Mouse (Mus musculus): ENCODE results near the gene Tbc1d9b. TPM values are rescaled to one million over a fixed set of nuclear protein-coding genes. Genes with fewer than 3 reads are reported as not detected.

The Tbc1d9b gene
- total and polyA plus RNA-seq, 2 experiments from 2014 or later: 32.1 to 62.6 TPM

GRCm38 (mm10) chr11:50174730-50175187 is 43.6 kb downstream of the Tbc1d9b start:
- peak overlapping the region; percentile 93 for H3K27ac ChIP-seq
- DNase-seq (ENCODE audit: low spot score) (peak; percentile 99), ATAC-seq (peak; percentile 100)
- peak overlapping the region; percentile 80 for H3K4me2 ChIP-seq (ENCODE audit: low read depth, low read length)
- TF ChIP-seq CTCF (IDR thresholded peaks at IDR 0.05; ENCODE audit: low read depth): no peak
- H3K4me1 ChIP-seq (ENCODE audit: insufficient read depth, low read length): no peaks in the 10 kb centered on the region
- peaks cover 29% of the 10 kb centered on the region for H3K36me3 ChIP-seq (ENCODE audit: insufficient read depth, low read length)
- peak overlapping the region; percentile 65 for H3K4me3 ChIP-seq (ENCODE audit: low read length)
- WGBS: under 1% methylated on average over 27 of the region's 27 CpGs
- H3K9me3 ChIP-seq (ENCODE audit: low read length): no peaks in the 10 kb centered on the region
- H3K9ac ChIP-seq (replicated peaks; ENCODE audit: low read length): peak overlapping the region; percentile 74
- H3K27me3 ChIP-seq (ENCODE audit: insufficient read depth, low read length): no peaks in the 10 kb centered on the region

- TF ChIP-seq CTCF (IDR thresholded peaks at IDR 0.05; ENCODE audit: low read depth): no peak
- Histone ChIP-seq H3K4me1 (ENCODE audit: insufficient read depth, low read length) (no peaks in the 10 kb centered on the region), H3K27ac (no peak overlapping the region), H3K9me3 (ENCODE audit: low read length) (no peaks in the 10 kb centered on the region), H3K9ac (replicated peaks; ENCODE audit: low read length) (no peak overlapping the region), H3K27me3 (ENCODE audit: insufficient read depth, low read length) (no peaks in the 10 kb centered on the region), H3K4me3 (ENCODE audit: low read length) (no peak overlapping the region), H3K4me2 (ENCODE audit: low read depth, low read length) (no peak overlapping the region), H3K36me3 (ENCODE audit: insufficient read depth, low read length) (peaks cover 13% of the 10 kb centered on the region)
- ATAC-seq (no peak), DNase-seq (ENCODE audit: low spot score) (no peak)
- WGBS: 78% methylated on average over 3 of the region's 3 CpGs
Observed at GRCm38 (mm10) chr11:50176351-50176750, 45.2 kb downstream of the Tbc1d9b start.

- Histone ChIP-seq H3K27ac (no peak overlapping the region), H3K4me3 (ENCODE audit: low read length) (no peak overlapping the region), H3K36me3 (ENCODE audit: insufficient read depth, low read length) (peaks cover 9% of the 10 kb centered on the region), H3K27me3 (ENCODE audit: insufficient read depth, low read length) (no peaks in the 10 kb centered on the region), H3K9me3 (ENCODE audit: low read length) (no peaks in the 10 kb centered on the region), H3K4me1 (ENCODE audit: insufficient read depth, low read length) (no peaks in the 10 kb centered on the region), H3K9ac (replicated peaks; ENCODE audit: low read length) (no peak overlapping the region), H3K4me2 (ENCODE audit: low read depth, low read length) (no peak overlapping the region)
- DNase-seq (ENCODE audit: low spot score): no peak
- 75% methylated on average over 6 of the region's 6 CpGs for WGBS
- no peak for TF ChIP-seq CTCF (IDR thresholded peaks at IDR 0.05; ENCODE audit: low read depth)
- ATAC-seq: no peak
Observed at GRCm38 (mm10) chr11:50177111-50177510, 45.9 kb downstream of the Tbc1d9b start.

- Histone ChIP-seq H3K27me3 (ENCODE audit: insufficient read depth, low read length) (no peaks in the 10 kb centered on the region), H3K4me3 (ENCODE audit: low read length) (no peak overlapping the region), H3K4me2 (ENCODE audit: low read depth, low read length) (no peak overlapping the region), H3K9ac (replicated peaks; ENCODE audit: low read length) (no peak overlapping the region), H3K4me1 (ENCODE audit: insufficient read depth, low read length) (no peaks in the 10 kb centered on the region), H3K27ac (no peak overlapping the region), H3K9me3 (ENCODE audit: low read length) (no peaks in the 10 kb centered on the region), H3K36me3 (ENCODE audit: insufficient read depth, low read length) (peaks cover 16% of the 10 kb centered on the region)
- ATAC-seq (no peak), DNase-seq (ENCODE audit: low spot score) (no peak)
- no peak for TF ChIP-seq CTCF (IDR thresholded peaks at IDR 0.05; ENCODE audit: low read depth)
- WGBS: 81% methylated on average over 5 of the region's 5 CpGs
Observed at GRCm38 (mm10) chr11:50178532-50179488, 47.6 kb downstream of the Tbc1d9b start.

GRCm38 (mm10) chr11:50180478-50181231 is 49.5 kb downstream of the Tbc1d9b start:
- no peak overlapping the region for H3K4me2 ChIP-seq (ENCODE audit: low read depth, low read length)
- no peaks in the 10 kb centered on the region for H3K4me1 ChIP-seq (ENCODE audit: insufficient read depth, low read length)
- ATAC-seq (no peak), DNase-seq (ENCODE audit: low spot score) (no peak)
- peaks cover 16% of the 10 kb centered on the region for H3K36me3 ChIP-seq (ENCODE audit: insufficient read depth, low read length)
- H3K9ac ChIP-seq (replicated peaks; ENCODE audit: low read length): no peak overlapping the region
- 78% methylated on average over 6 of the region's 6 CpGs for WGBS
- H3K9me3 ChIP-seq (ENCODE audit: low read length): no peaks in the 10 kb centered on the region
- H3K27me3 ChIP-seq (ENCODE audit: insufficient read depth, low read length): no peaks in the 10 kb centered on the region
- no peak overlapping the region for H3K27ac ChIP-seq
- H3K4me3 ChIP-seq (ENCODE audit: low read length): no peak overlapping the region
- no peak for TF ChIP-seq CTCF (IDR thresholded peaks at IDR 0.05; ENCODE audit: low read depth)

- no peak overlapping the region for H3K4me2 ChIP-seq (ENCODE audit: low read depth, low read length)
- H3K27me3 ChIP-seq (ENCODE audit: insufficient read depth, low read length): no peaks in the 10 kb centered on the region
- TF ChIP-seq CTCF (IDR thresholded peaks at IDR 0.05; ENCODE audit: low read depth): no peak
- peaks cover 10% of the 10 kb centered on the region for H3K36me3 ChIP-seq (ENCODE audit: insufficient read depth, low read length)
- no peak overlapping the region for H3K27ac ChIP-seq
- no peaks in the 10 kb centered on the region for H3K4me1 ChIP-seq (ENCODE audit: insufficient read depth, low read length)
- WGBS: 89% methylated on average over 4 of the region's 4 CpGs
- H3K9ac ChIP-seq (replicated peaks; ENCODE audit: low read length): no peak overlapping the region
- no peak for ATAC-seq
- no peaks in the 10 kb centered on the region for H3K9me3 ChIP-seq (ENCODE audit: low read length)
- no peak overlapping the region for H3K4me3 ChIP-seq (ENCODE audit: low read length)
- DNase-seq (ENCODE audit: low spot score): no peak
Observed at GRCm38 (mm10) chr11:50182702-50183101, 51.5 kb downstream of the Tbc1d9b start.

All from hindbrain, postnatal 0 days (tissue).